Mouse (Mus musculus): ENCODE data around the gene Lrriq4. TPM values are rescaled to one million over a fixed set of nuclear protein-coding genes. Genes with fewer than 3 reads are reported as not detected.

Gene Lrriq4
- 0.35 TPM in 1 of 2 replicates, not detected in the other for polyA plus RNA-seq (2015; fragmentation: Nextera tagmentation; extraction: Ambion mirVana)

DNA sequence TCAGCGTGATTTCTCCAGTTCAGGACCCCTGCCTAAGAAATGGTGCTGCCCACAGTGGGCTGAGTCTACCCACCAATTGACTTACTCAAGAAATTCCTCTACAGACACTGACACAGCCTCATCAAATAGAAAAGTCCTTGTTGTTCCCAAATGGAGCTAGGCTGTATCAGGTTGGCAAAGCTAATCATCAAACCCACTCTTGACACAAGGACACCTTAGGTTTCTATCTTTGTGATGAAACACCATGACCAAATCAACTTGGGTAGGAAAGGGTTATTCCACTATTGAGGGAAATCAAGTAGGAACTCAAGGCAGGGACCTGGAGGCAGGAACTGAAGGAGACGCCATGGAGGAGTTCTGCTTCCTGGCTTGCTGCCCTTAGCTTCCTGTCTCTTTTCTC lies at the start of gene Lrriq4:
TSS of gene Lrriq4 (plus strand) at position 301 of the 400 bp plus-strand sequence.

DNA sequence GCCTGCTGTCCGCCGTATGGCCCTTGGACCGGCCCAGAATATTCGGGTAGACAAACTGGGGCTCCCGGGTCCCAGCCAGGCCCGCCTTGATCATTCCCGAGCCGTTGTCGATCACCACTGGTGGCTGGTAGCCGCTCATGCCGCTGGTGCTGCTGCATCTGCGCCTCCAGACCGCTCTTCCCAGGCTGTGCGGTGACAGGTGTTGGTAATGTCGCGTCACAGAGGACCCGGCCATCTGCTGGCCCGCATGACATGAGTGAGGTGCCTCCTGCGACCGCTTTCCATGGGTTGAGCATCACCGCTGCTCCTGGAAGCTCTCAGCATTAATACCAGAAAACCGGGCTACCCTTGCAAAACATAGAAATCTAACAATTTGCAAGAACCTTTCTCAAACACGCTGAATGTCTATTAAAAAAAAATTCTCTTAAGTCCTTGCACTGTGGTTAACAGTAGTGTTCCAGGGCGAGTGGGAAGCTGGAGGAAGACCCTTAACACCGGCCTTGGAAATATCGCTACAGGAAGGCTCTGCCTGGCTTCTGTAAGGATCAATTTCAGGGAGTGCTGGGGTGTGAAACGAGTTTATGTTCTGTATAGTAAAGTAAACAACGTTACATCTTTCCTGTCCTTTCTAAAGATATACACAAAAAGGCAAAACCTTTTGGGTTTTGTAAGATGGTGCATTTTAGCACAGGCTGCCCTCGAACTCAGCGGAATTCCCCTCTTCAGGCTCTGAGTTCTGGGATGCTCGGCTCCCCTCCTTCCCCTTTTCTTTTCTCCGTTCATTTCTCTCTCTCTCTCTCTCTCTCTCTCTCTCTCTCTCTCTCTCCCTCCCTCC lies 44.4 kb upstream of the Lrriq4 start, which contains the start of gene Actrt3:
TSS of gene Actrt3 (minus strand) at position 229 of the 835 bp plus-strand sequence.

DNA sequence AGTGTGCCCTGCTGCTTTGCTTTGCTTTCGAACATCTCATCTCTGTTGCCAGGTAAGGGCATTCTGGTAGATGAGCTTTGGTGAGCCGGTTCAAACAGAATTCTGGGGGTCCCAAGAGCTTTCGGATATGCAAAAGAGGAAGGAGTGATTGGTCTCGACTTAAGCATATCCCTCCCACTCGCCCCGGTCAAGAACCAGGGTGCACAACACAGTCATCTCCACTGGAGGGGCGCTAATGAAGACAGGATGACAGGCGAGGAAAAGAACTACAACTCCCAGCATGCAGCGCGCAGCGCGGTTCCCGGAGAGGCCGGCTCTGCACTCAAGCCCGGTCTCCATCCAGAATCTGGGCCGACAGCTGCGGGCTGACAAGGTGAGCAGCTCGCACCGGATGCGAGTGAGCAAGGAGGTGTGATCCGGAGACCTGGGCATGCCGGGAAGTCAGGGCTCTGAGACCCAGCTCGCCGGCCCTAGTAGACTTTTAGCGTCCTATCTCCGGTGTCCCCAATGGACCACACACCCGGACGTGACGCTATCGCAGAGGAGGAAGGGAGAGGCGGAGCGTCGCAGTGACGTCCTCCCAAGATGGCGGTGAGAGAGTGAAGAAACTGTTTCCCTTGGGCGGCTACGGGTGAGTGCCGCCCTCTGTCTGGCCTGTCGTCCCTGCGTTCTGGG lies 42.1 kb upstream of the Lrriq4 start, which contains the start of gene Mynn:
TSS of gene Mynn (plus strand) at position 1 of the 675 bp plus-strand sequence.

DNA sequence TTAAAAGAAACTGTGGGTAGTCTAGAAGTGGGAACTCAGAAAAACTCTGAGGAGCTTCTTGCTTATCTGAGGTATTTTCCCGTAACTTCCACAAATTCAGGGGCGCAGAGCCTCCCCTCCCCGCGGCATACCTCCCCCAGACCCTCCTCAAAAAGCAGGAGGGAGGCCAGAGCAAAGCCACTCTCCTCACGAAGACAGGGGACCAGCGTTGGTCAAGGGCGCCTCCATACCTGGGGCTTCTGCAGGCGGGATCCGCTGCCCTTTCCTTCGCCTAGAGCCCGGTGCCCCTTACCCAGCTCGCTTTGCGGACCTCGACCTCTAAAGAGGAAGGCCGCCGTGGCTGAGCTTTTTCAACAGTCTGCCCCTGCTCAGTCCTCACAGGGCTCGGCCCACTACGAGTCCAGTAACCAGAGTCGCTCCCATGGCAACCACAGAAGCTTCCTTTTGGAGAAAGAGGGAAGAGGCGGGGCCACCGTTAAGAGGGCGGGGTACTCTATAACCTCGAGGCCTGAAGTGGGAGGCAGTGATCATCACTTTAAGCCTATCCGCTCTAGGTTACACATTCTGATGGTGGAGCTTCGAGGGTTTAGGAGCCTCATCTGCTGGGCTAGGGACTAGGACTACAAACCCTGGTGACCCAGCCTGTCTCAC lies 3.3 kb downstream of the Lrriq4 start, which contains the start of gene Lrrc34:
TSS of gene Lrrc34 (minus strand) at position 430 of the 651 bp plus-strand sequence.

DNA sequence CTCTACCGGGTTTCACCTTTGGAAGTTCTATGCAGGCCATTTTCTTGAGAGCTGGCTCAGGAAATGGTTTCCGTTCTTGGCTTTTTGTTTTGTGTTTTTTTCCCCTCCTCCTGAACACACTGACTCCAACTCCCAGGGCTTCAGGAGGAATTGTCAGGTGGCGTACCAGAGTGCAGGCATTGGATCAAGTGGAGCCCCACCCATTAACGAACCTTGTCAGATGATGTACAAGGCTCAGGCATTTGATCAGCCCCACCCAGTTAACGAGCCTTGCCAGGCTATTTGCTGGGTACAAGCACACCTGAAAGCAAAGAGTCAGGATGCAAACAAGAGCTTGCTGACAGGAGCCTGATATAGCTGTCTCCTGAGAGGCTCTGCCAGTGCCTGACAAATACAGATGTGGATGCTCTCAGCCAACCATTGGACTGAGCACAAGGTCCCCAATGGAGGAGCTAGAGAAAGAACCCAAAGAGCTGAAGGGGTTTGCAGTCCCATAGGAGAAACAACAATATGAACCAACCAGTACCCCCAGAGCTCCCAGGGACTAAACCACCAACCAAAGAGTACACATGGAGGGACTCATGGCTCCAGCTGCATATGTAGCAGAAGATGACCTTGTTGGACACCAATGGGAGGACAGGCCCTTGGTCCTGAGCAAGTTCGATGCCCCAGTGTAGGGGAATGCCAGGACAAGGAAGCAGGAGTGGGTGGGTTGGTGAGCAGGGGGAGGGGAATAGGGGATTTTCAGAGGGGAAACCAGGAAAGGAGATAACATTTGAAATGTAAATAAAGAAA lies 55.6 kb downstream of the Lrriq4 start, which contains the start of gene Lrrc31:
TSS of gene Lrrc31 (minus strand) at position 133 of the 795 bp plus-strand sequence.

Other genes starting within 250 kb of the Lrriq4 start
- 9.6 and 12.1 TPM in 2 replicates for gene Mecom, start 96.5 kb upstream of the Lrriq4 start, polyA plus RNA-seq (2015; fragmentation: Nextera tagmentation; extraction: Ambion mirVana)
- not detected in 2 replicates for gene Actrt3, start 44.6 kb upstream of the Lrriq4 start, polyA plus RNA-seq (2015; fragmentation: Nextera tagmentation; extraction: Ambion mirVana)
- 15.3 and 20.3 TPM in 2 replicates for gene Mynn, start 42.4 kb upstream of the Lrriq4 start, polyA plus RNA-seq (2015; fragmentation: Nextera tagmentation; extraction: Ambion mirVana)
- gene Lrrc34, start 3.4 kb downstream of the Lrriq4 start, polyA plus RNA-seq (2015; fragmentation: Nextera tagmentation; extraction: Ambion mirVana): 0.81 and 2.4 TPM in 2 replicates
- 0.26 and 0.28 TPM in 2 replicates for gene Lrrc31, start 55.3 kb downstream of the Lrriq4 start, polyA plus RNA-seq (2015; fragmentation: Nextera tagmentation; extraction: Ambion mirVana)
- not detected in 2 replicates for gene Samd7, start 101.8 kb downstream of the Lrriq4 start, polyA plus RNA-seq (2015; fragmentation: Nextera tagmentation; extraction: Ambion mirVana)
- 112 and 151 TPM in 2 replicates for gene Sec62, start 148.4 kb downstream of the Lrriq4 start, polyA plus RNA-seq (2015; fragmentation: Nextera tagmentation; extraction: Ambion mirVana)
- gene Gpr160, start 211.4 kb downstream of the Lrriq4 start, polyA plus RNA-seq (2015; fragmentation: Nextera tagmentation; extraction: Ambion mirVana): 1.9 and 2.8 TPM in 2 replicates